Mouse (Mus musculus) thymus, postnatal 25 days (tissue): ENCODE measurements at regions not wholly inside any gene's neighbourhood (a gene's known extent, or its start where the extent isn't known, plus 50 kb on each side); places are given as distances from the start of the nearest gene placed in this dataset.
"Not testable (repeated sequence)": the region's sequence is repeated elsewhere in the genome, so short reads cannot be mapped to it uniquely, and the experiment has no call there.

Experiments used
- DNase-seq: peaks from one replicate; pipeline ENCODE4 v3.0.0; 2022

- DNase-seq = not testable (repeated sequence)
These were observed 143.8 kb upstream of the Gm17728 start for GRCm38 (mm10) chr17:9278046-9278445.

DNA sequence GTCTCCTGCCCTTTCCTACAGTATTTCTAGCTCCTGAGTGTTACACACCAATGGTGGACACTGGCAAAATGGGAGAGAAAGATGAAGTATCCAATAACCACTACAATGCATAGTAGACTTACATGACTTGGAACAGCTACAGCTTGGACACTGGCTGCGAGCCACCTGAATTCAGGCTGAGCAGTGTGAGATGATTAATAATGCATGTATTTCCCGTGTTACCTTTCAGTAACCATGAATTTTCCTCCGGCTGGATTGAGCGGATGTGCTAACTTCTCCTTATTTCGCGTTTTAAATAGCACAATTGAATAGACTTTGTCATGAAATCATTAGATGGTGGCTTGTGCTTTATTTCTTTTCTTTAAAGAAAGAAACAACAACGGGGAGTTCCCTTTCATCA lies 142.4 kb upstream of the Gm17728 start:
- DNase-seq = no peak

- DNase-seq = no peak
These were observed 140.0 kb upstream of the Gm17728 start for GRCm38 (mm10) chr17:9281891-9282290.

DNA sequence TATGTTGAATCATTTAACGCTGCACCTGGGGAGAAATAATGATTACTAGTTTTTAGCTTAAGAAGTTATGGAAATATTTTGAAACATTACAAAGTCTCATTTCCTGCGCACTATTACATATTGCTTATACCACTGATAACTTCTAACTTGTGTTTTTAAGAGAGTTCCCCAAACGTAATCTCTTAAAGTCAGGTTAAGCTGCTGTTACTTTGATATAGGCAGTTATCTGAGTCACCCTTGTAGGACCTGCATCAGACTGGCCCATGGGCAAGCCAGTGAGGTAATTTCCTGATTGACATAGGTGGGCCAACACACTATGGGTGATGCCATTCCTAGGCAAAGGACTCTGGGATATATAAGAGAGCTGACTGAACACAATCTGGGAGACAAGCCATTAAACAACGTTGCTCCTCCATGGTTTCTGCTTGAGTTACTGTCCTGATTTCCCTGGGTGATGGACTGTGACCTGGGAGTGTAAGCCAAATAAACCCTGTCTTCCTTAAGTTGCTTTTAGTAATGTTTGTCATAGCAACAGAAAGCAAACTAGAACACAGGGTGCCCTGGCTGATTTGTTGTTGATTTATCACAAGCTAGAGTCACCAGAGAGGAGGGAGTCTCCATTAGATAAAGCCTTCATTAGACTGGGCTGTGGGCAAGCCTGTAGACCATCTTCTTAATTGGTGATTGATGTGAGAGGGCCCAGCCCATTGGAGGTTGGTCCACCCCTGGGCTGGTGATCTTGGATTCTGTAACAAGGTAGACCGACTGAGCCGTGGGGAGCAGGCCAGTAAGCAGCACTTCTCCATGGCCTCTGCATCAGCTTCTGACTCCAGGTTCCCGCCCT lies 139.3 kb upstream of the Gm17728 start:
- DNase-seq = no peak

GRCm38 (mm10) chr17:9286431-9286830 lies 135.4 kb upstream of the Gm17728 start:
- DNase-seq = no peak

DNA sequence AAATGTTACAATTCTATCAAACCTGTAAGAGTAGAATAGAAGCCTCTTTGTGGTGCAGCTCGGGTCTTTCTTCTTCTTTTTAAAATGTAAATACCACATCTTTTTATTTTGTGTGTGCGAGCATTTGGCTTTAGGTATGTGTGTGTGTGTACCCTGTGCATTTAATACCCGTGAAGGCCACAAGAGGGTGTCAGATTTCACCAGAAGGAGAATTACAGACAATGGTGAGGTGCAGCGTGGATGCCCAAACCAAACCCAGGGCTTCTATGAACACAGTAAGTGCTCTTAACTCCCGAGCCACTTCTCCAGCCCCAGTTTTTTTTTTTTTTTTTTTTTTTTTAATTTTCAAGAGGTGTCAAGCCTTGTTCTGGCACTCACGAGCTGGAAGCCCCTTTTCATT lies 135.0 kb upstream of the Gm17728 start:
- DNase-seq = no peak

GRCm38 (mm10) chr17:9287682-9288081 lies 134.2 kb upstream of the Gm17728 start:
- DNase-seq = no peak

GRCm38 (mm10) chr17:9291601-9292000 lies 130.3 kb upstream of the Gm17728 start:
- no peak for DNase-seq

- no peak for DNase-seq
These were observed 129.6 kb upstream of the Gm17728 start for GRCm38 (mm10) chr17:9292296-9292695.

- DNase-seq = no peak
These were observed 125.5 kb upstream of the Gm17728 start for GRCm38 (mm10) chr17:9296371-9296770.

- no peak for DNase-seq
These were observed 123.6 kb upstream of the Gm17728 start for GRCm38 (mm10) chr17:9298231-9298630.

DNA sequence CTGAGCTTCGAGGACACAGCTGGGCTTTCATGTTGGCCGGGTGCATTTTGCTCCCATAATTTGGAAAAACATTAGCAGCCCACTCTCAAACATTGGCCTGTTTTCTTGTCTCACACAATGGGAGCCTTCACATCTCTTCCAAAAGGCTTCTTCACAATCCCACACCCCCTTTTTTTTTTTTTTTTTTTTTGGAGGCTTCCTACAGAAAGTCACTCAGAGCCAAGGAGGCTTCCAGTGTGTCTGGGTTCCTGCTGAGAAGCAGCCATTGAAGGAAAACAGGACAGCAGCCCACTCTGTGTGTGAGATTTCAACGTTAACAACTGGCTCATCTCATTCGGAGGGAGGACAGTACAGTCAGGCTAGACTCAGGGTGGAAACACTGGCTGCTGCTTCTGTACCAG lies 120.8 kb upstream of the Gm17728 start:
- DNase-seq = no peak

DNA sequence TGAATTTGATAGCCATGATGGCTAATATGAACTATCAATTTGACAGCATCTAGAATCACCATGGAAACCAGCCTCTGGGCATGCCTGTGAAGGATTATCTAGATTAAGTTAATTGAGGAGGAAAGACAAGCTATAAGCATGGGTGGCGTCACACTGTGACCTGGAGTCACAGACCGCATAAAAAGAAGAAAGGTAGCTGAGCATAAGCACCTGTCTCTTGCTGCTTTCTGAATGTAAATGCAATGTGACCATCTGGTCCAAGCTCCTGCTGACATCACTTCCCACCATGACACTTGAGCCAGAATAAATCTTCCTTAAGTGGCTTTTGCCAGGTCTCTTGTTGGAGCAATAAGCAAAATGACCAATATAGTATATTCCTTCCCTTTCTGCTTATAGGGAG lies 113.4 kb upstream of the Gm17728 start:
- DNase-seq = no peak

- DNase-seq = no peak
These were observed 99.1 kb upstream of the Gm17728 start for GRCm38 (mm10) chr17:9322772-9323171.

GRCm38 (mm10) chr17:9328886-9329455 lies 92.9 kb upstream of the Gm17728 start:
- no peak for DNase-seq

- DNase-seq = no peak
These were observed 64.2 kb upstream of the Gm17728 start for GRCm38 (mm10) chr17:9357572-9358159.
